Mouse (Mus musculus) embryo, embryonic 9.5 days (tissue): ENCODE data around the gene Ppp1r15a.

ENCODE experiments used
- DNase-seq: peaks from one replicate; pipeline ENCODE4 v3.0.0-alpha.2; 2017; ENCODE audit errors: extremely low spot score

Ppp1r15a gene

DNA sequence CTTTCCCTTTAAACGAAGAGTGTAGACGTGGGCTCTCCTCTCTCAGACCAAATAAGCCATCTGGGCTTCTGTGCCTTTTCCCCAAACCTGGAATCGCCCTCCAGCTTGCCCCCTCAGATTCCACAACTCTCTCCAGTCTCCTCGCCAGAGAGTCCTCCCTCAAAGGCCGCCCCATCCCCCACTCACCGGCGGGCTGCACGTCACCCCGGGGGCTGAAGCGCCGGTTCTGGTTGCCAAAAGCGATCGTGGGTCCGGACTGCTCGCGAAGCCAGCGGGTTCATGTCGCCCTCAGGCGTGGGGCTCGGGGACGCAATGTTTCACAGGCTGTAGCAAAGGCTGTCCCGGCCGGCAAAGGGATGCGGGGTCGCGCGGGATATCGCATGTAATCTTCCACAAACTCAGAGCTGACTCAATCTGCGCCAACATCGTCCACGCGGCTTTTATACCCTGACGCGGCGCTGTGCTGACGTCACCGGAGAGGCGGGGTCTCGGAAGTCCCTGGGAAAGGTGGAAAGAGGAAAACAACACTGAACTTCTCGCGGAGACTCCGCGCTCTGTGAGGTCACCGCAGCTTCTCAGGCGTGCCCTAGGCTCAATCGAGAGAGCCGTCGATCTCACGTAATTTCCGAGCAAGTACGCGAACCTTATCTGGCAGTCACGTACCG lies at the start of gene Ppp1r15a, which contains the start of gene Plekha4:
Gene Ppp1r15a (minus strand): TSS at position 460 of the 665 bp plus-strand sequence.
Gene Plekha4 (plus strand): TSS at position 522 of the 665 bp plus-strand sequence.
- DNase-seq: peak; percentile 95

DNA sequence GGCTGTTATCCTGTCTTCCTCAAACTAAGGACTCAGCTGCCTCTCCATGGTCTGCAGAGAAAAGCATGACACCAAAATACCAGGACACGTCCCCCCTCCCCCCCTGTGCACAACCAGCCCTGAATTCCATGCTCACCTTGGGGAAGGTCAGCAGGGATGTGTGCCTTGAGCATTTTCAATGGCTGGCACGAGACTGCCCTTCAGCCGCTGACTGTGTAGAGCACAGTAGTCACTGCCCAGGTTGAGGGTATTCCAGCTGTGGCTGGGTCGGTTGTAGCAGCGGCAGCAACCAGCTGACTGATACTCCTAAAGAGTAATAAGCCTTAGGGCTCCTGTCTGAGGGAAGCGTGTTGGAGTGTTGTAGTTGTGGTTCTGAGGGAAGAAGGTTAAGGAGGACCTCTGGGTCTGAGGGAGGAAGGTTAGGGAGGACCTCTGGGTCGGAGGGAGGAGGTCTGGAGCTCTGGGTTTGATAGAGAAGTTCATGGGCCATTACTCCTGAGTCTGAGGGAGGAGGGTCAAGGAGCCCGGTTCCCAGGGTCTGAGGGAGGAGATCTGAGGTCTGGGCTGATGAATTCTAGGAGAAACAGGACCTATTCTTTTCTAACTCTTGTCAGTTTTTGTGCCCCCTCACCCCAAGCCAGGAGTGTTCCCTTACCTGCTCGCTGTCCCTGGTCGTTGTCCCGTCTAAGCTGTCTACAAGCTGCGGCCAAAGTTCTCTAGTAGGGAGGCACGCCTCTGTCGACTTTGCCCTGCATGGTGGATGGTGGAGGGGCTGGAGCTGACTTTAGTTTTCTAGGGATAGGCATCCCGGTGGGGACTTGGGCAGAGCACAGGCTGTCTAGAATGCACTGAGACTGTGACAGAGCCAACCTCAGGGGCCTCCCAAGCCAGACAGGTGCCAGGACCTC lies 48.7 kb upstream of the Ppp1r15a start:
- DNase-seq: no peak

DNA sequence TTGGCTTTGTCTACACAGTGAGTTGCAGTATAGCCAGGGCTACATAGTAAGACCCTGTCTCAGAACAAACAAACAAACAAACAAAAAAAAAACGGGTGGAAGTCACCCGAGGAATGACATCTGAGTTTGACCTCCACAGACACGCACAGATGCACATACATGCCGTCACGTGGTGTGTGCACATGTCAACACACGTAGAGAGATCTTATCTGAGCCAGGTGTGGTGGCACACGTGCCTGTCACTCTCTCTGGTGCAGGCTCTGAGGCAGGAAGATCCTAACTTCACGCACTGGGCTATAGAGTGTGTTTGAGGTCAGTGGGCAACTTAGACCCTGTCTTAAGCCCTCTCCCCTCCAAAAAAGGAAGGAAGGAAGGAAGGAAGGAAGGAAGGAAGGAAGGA lies 47.9 kb upstream of the Ppp1r15a start:
- no peak for DNase-seq

DNA sequence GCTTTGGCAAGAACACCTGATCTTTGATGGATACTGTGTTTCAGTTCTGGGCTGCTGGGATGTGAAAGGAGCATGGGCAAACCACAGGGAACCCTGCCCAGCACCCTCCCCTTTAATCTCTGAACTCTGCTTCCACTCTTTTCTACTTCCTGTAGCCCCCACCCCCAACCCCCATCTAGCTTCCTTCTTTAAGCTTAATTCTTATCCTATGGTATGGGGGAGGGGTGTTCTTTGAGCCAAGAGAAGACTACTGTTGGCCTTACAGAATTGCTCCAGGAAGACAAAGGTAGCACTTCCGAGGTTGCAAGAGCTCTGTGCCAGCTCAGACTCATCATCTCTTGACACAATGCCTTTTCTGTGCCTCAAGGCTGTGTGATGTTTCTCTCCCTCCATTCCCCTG lies 45.9 kb upstream of the Ppp1r15a start:
- DNase-seq: no peak

DNA sequence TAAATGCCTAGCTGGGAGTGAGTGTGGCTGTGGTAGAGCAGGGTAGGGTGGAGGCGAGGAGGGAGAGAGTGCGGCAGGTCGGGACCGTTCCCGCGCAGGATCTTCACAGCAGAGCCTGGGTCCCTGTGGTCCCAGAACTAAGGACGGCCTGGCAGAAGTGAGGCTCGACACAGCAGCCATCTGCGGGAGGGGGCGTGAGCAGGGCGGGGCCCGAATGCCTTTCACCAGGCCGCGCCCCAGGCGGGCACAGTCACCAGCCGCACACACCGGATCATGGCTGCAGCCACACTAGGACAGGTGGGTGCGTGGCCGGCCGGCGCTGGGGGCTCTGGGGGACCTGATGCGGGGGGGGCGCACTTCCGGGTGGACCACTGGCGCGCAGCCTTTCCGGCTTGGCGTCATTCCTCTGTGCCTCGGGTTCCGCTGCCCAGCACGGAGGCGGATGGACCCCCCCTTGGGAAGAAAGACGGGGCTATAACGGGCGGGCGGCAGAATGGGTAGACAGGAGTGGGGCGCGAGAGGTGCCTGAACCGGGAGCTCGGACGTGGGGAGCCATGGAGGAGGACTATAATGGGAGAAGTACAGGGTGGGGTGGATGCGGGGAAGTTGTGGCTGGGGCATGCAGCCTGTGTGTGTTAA lies 44.2 kb upstream of the Ppp1r15a start, which contains the start of gene Bcat2:
Gene Bcat2 (plus strand): TSS at position 51 of the 639 bp plus-strand sequence.
- peak; percentile 78 for DNase-seq

DNA sequence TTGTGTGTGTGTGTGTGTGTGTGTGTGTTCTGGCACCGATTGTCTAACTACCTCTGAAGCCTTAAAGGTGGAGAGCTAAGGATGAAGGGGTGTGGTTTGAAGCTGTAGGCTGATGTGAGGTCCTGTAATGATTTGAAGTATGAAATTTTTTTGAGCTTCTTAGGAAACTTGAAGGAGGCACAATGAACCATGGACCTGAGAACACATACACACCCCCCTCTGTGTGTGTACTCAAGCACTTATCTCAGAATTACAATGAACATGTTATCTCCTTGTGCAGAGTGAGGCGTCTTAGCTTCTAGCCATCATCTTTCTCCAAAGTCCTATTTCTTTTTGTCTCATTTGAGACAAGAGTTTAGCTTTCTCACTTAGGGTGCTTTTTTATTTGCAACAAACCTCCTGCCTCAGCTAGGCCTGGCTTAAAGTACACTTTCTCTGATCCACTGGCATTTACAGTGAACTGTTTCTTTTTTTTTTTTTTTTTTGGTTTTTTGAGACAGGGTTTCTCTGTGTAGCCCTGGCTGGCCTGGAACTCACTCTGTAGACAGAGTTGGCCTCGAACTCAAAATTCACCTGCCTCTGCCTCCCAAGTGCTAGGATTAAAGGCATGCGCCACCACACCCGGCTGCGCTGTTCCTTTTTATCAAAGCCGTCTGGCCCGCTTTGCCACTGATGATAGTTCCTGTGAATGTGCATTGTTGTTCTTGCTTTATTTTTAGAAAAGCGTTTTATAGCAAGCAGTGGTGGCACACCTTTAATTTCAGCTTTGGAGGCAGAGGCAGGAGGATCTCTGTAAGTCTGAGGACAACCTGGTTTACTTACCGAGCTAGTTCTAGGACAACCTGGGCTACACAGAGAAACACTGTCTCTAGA lies 42.8 kb upstream of the Ppp1r15a start:
- DNase-seq: no peak

DNA sequence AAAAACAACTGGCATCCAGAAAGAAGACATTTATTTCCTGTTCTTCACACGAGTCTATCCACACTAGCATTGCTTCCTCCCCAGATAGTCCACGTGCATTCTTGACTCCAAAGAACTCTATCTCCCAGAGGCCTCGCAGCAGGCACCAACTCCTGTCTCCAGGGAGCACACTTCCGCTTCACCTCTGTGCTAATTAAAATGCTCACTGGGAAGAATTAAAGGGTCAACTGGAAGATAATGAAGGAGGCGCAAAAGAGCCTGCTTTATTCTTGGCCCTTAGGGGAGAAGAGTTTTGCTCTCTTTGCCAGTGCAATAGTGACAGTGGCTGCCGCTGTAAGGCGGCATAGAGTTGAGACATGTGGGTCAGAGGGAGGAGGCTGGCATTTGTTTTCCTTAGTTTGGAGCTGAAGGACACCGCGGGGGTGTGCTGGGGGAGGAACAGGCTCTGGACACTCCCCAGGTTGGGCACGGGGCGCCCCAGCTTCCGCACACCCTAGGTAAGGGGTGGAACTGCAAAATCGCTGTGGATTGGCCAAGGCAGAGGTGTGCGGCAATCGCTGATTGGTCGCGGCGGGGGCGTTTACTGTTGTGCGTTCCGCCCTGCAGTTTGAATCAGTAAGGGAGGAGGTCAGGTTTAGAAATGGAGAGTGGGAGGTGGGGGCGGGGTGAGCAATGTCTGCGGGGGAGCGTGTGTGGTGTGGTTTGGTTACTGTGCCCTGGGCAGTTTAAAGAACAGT lies 41.9 kb upstream of the Ppp1r15a start:
- DNase-seq: peak; percentile 91

DNA sequence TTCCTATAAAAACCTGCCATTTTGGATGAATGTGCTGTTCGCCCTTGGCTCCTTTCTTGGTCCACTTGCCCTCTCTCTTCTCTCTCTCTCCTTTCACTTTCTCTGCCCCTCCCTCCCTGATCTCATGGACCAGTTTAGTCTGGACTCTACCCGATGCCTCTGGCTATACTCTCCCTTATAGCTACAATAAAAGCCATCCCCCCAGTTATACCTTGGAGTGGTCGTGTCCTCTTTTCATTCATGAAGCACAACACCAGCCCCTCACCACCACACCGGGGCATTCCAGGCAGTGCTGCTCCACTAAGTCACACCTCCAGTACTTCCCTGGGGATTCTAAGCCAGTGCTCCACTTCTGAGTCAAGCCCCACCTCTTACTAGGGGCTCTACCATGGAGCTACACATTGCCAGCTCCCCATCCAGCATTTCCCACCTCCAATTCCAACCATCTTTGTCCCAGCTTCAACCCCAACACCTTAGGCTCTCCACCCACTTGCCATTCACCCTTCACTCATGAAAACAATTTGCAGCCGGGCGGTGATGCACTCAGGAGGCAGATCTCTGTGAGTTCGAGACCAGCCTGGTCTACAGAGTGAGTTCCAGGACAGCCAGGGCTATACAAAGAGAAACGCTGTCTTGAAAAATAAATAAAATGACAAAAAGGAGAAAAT lies 41.2 kb upstream of the Ppp1r15a start:
- no peak for DNase-seq

DNA sequence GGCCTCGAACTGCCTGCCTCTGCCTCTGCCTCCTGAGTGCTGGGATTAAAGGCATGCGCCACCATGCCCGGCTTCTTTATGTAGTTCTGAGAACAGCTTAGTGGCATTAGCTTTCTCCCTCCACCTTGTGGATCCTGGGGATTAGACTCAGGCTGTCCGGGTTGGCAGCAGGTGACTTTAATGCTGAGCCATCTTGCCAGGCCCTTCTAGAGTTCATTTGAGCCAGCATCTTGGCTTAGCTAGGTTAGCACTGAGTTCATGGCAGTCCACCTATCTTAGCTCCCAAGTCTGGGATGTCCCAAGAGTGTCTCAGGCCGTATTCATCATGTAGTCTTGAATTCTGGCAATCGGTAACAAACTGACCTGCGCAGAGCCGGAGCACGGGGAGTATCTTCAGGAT lies 39.4 kb upstream of the Ppp1r15a start:
- no peak for DNase-seq

DNA sequence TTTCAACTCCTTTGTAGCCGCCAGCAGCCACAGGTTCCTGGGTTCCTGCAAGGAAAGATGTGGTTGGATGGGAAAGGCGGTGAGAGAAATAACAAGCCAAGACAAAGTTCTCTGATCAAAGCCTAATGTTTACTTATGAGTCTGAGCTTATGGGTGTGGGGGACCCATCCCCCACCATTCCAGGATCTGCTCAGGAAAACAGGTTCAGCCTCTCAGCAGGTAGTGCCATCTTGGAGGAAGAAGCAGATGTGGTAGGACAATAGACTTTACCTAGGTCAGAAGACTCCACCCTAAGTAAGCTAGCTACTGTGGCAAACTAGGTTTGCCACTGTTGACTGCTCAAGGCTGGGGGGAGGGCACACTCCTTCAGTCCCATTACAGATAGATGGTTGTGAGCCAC lies 38.7 kb upstream of the Ppp1r15a start:
- DNase-seq: no peak

DNA sequence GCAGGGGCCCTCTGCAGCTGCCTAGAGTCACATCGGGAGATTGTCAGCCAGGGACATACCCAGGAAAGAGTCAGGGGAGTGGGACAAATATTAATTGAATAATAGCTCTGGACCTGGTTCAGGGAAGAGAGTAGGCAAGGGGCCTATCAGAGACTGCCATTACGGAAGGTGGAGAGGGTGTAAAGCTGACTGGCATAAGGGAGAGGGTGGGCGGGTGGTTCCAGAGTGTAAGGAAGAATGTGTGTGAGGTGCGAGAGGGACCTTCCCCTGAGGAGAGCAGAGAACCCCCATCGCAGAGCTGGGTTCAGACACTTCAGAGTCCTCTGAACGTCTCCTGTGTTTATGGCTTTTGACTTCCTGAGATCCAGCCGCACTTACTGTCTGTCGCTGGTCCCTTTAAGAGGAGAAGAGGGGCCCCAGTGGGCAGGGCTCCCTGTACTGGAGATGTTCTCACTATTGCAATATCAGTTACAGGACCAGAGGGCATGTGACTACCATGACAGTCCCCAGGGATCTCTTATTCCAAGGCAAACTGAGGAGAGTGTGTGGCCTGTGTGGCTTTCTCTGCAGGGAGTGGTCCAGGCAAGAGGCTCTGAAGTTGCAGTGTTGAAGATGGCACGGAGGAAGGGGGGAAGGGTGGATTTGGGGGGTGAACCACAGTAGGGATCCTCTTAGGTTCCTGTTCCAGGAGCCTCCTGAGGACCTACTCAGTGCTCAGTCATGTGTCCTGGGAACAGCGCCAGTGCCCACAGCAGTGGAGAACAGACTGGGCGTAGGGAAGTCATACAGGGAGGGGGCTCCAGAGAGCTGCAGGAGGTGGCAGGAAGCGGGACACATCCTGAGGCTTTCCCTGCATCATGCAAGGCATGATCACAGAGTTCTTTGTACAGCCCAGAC lies 35.8 kb upstream of the Ppp1r15a start:
- DNase-seq: no peak

DNA sequence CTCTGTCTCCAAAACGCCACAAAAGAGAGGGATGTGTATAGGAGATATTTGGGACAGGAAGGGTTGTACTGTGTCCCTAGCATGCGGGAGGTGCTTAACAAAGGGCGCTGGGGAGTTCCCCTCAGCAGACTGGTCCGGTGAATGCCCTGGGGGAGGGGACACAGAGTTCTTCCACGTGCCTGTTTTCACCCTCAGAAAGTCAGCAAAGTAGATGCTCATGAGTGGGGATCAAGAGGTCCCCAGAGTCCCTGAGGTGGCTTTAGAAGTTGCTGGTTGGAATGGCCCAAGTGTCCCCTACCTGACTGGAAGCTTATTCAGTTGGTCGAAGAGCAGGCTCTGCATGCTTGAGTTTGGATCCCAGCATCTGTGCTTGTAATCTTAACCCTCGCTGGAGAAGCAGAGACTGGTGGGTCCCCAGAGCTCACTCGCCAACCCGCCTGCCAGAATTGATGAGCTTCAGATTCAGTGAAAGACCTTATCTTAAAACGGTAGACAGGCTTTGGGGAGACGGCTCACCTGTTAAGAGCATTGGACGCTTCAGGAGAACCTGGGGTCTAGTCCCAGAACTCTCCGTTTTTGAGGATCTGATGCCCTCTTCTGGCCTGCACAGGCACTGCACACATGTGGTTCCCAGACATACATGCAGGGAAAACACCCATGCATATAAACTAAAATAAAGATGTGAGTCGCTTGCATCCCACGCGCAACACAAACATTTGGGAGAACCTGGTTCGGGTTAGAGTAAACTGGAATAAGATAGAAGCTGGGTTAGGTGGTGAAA lies 35.0 kb upstream of the Ppp1r15a start:
- DNase-seq: peak; percentile 76

DNA sequence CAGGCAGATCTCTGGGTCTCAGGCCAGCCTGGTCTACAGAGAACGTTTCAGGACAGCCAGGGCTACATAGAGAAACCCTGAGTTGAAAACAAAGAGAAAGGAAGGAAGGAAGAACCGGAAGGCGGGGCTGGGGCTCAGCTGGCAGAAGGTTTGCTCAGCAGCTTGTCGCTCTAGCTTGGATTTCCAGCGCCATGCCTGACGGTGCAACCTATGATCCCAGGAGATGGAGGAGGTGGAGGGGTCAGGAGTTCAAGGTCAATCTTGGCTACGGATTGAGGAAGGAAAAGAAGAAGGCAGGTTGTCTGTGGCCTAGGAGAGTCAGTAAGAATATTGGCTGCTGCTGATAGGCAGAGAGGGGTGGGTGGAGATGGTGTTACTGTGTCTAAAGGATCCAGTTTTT lies 34.2 kb upstream of the Ppp1r15a start:
- no peak for DNase-seq

DNA sequence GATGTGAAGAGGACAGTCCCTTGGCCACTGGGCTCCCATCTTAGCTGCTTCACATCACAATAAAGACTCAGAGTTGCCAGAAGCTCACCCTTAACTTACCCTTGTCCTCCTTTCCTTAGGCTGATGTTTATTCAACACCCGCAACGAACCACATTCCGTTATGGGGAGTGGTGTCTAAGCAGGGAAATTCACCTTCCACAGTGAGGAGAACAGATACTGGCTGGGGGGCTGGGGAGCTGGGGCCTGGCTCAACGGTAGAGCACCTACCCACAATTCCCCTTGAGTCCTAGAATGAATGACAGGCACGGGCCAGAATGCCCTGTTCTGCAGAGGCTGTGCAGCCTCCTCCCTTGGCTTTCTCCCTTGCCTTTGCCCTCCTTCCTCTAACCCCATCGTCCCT lies 32.8 kb upstream of the Ppp1r15a start:
- no peak for DNase-seq

DNA sequence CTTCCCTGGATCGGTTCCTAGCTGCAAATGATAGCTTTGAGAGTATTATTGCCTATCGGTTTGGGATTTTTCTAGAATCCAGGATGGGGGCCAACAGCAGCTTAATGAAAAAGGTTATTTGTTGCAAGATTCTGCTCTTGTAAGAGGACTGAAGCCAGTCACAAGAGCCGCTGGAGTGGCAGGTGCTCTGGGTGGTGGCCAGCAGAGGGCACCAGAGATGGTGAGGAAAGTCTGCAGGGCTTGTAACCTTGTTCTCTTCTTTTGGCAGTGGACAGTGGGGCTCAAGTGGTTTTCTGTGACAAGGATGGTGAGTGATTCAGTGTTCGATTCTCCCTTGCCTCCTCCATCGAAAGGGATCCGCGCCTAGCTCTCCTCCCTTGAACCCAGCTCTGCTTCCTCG lies 29.7 kb upstream of the Ppp1r15a start:
- peak; percentile 78 for DNase-seq

DNA sequence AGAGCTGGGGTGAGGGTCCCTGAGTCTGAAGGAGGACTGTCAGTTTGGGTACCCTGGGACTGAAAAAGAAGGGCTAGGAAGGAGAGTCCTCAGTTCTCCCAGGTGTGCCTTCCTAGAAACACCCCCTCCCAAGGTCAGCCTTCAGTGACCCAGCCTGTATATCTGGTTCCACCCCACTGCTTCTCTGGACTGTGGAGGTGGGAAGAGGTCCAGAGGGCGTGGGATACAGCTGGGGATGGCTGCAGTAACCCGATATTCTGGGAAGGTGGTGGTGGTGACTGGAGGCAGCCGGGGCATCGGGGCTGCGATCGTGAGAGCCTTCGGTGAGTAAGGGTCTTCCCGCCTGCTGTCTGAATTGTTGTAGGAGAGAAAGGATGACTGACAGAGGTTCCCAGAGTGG lies 28.7 kb upstream of the Ppp1r15a start, which contains the start of gene Hsd17b14:
Gene Hsd17b14 (plus strand): TSS at position 150 of the 400 bp plus-strand sequence.
- no peak for DNase-seq

DNA sequence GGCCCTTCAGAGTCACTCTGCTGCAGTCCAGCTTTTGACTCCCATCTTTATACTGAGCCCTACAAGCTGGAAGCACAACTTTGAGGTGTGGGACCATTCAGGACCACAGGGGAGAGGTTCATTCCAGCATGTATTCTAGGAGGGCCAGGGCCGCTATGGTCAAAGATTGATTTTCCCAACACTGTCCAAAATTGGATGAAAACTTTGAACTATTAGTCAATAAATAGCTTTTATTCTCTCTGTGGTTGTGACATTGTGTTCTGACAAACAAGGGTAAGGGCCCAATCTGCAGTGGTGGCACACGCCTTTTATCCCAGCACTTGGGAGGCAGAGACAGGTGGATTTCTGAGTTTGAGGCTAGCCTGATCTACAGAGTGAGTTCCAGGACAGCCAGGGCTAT lies 27.9 kb upstream of the Ppp1r15a start:
- no peak for DNase-seq

DNA sequence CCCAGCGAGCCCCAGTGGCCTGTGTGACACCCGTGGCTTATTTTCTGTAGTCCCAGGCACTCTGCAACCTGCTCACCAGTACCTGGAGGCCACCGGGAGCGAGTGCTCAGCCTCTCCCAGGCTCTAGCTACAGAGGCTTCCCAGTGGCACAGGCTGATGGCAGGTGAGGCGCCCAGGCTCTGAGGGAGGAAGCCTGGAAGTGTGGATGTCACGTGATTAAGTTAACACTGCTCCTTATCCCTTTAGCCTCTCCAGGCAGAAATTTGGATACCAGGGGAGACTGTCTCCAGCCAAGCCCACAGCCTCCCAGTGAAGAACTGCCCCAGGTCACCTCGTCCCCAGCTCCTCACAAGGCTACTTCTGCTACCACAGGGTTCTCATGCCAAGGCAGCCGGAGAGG lies 27.5 kb upstream of the Ppp1r15a start:
- no peak for DNase-seq
